Comparison of ENCODE assay signal across 9 mouse cellular contexts in genomic region chr7:25705801-25706251, GRCm38 (mm10). TPM values are rescaled to one million over a fixed set of nuclear protein-coding genes. Genes with fewer than 3 reads are reported as not detected.
A peak's percentile ranks its signal among the peaks of the same experiment; 100 is the strongest.
DNase-seq lines count a peak whose midpoint lies in the region; ATAC-seq and TF ChIP-seq lines count a peak whose summit lies in the region.
"Had no signal": no experiment of that assay in that cellular context is flagged by ENCODE, and none has a peak within 500 bp of the region (broad histone marks: within the 10 kb centered on the region; RNA-seq: fewer than 3 reads in every experiment).

No protein-coding gene starts in this region.

- peaks cover 20% of the 10 kb centered on the region for H3K4me1 ChIP-seq in testis, adult 2 months (ENCODE audit: control insufficient read depth, insufficient read depth, low read length)
- peaks cover 44% of the 10 kb centered on the region for H3K4me1 ChIP-seq in stomach, embryonic 16.5 days (ENCODE audit: control insufficient read depth, insufficient read depth, low read length)
- H3K4me1 ChIP-seq in forebrain, embryonic 12.5 days, result peaks cover 26% of the 10 kb centered on the region

- no peak for TF ChIP-seq CTCF in testis, adult 2 months (IDR thresholded peaks at IDR 0.05; ENCODE audit: control insufficient read depth, insufficient read depth, insufficient replicate concordance, low read depth, low read length)

- no peak overlapping the region for H3K4me3 ChIP-seq in testis, adult 2 months (ENCODE audit: control insufficient read depth, low read depth, low read length)
- no peak overlapping the region for H3K4me3 ChIP-seq in stomach, embryonic 16.5 days (replicated peaks; ENCODE audit: low read length)
- H3K4me3 ChIP-seq in forebrain, embryonic 12.5 days (replicated peaks), result no peak overlapping the region

- H3K9me3 ChIP-seq in stomach, embryonic 16.5 days (replicated peaks; ENCODE audit: control insufficient read depth, low read length), result no peaks in the 10 kb centered on the region
- H3K9me3 ChIP-seq in forebrain, embryonic 12.5 days, result peaks cover 9% of the 10 kb centered on the region

- peak; percentile 44 for DNase-seq in adrenal gland, postnatal 10 days
- no peak for DNase-seq in adrenal gland, postnatal 25 days
- DNase-seq in testis, postnatal 10 days (ENCODE audit: low spot score), result no peak
- DNase-seq in kidney, postnatal 4 days, result peak; percentile 52 to 63
- DNase-seq in cerebellum, adult 11-12 months, result no peak
- DNase-seq: cerebellum, adult 18-20 months had no signal

- peak; percentile 31; the same call in 1 of the 2 replicates for ATAC-seq in stomach, embryonic 16.5 days (ENCODE audit: insufficient read depth, low FRiP score)
- ATAC-seq in forebrain, embryonic 12.5 days (ENCODE audit: low FRiP score), result no peak

- H3K36me3 ChIP-seq in testis, adult 2 months (ENCODE audit: control insufficient read depth, insufficient read depth, low read length), result no peaks in the 10 kb centered on the region
- no peaks in the 10 kb centered on the region for H3K36me3 ChIP-seq in stomach, embryonic 16.5 days (ENCODE audit: control insufficient read depth, insufficient read depth, low read length)
- H3K36me3 ChIP-seq in forebrain, embryonic 12.5 days (replicated peaks), result no peaks in the 10 kb centered on the region

- H3K27ac ChIP-seq in testis, adult 2 months (ENCODE audit: control insufficient read depth, insufficient read depth, low read depth, low read length), result 0 out of 2 replicates have a peak overlapping the region, but pooled peaks have one; percentile 14
- peak overlapping the region; percentile 53 for H3K27ac ChIP-seq in stomach, embryonic 16.5 days (ENCODE audit: low read length)
- no peak overlapping the region for H3K27ac ChIP-seq in forebrain, embryonic 12.5 days

- 44% methylated on average over 6 of the region's 6 CpGs for WGBS in stomach, embryonic 16.5 days
- WGBS in forebrain, embryonic 12.5 days, result 72% methylated on average over 6 of the region's 6 CpGs

- H3K9ac ChIP-seq in stomach, embryonic 16.5 days (ENCODE audit: low read length), result peak overlapping the region; percentile 50; the same call in 1 of the 2 replicates
- no peak overlapping the region for H3K9ac ChIP-seq in forebrain, embryonic 12.5 days

- TF ChIP-seq POLR2A in testis, adult 2 months (IDR thresholded peaks at IDR 0.05; ENCODE audit: control insufficient read depth, low read depth, low read length), result no peak

- H3K4me2 ChIP-seq in stomach, embryonic 16.5 days (ENCODE audit: low read depth, low read length), result no peak overlapping the region; the same call in 1 of the 2 replicates
- no peak overlapping the region for H3K4me2 ChIP-seq in forebrain, embryonic 12.5 days

- no peaks in the 10 kb centered on the region for H3K27me3 ChIP-seq in testis, adult 2 months (ENCODE audit: control insufficient read depth, insufficient read depth, low read length)
- H3K27me3 ChIP-seq in stomach, embryonic 16.5 days (ENCODE audit: control insufficient read depth, insufficient read depth, low read length), result no peaks in the 10 kb centered on the region
- peaks cover 43% of the 10 kb centered on the region for H3K27me3 ChIP-seq in forebrain, embryonic 12.5 days

RNA-seq across cellular contexts. Expression of gene Ccdc97, which starts 13.1 kb away (rescaled TPM):
- total RNA-seq in adrenal gland, postnatal 10 days (2021), result 10 to 100 TPM; 40.4 to 46.1 TPM
- total RNA-seq in adrenal gland, postnatal 25 days (2021), result 54.4 and 61.9 TPM in 2 replicates
- polyA plus RNA-seq in testis, adult 2 months (2012; rRNA removed), result 73.5 and 74.3 TPM in 2 replicates
- 19.6 and 22.5 TPM in 2 replicates for polyA plus RNA-seq in stomach, embryonic 16.5 days (2015; fragmentation: Nextera tagmentation; extraction: Ambion mirVana)
- polyA plus RNA-seq in forebrain, embryonic 12.5 days (2016; fragmentation: Nextera tagmentation; extraction: Ambion mirVana), result 29.0 and 35.7 TPM in 2 replicates

RNA-seq across cellular contexts. Expression of gene Tgfb1, which starts 19.0 kb away (rescaled TPM):
- total RNA-seq in adrenal gland, postnatal 10 days (2021), result 10 to 100 TPM; 48.7 to 49.6 TPM
- 37.0 and 43.7 TPM in 2 replicates for total RNA-seq in adrenal gland, postnatal 25 days (2021)
- polyA plus RNA-seq in testis, adult 2 months (2012; rRNA removed), result 6.8 and 6.9 TPM in 2 replicates
- polyA plus RNA-seq in stomach, embryonic 16.5 days (2015; fragmentation: Nextera tagmentation; extraction: Ambion mirVana), result 1.4 and 2.8 TPM in 2 replicates
- polyA plus RNA-seq in forebrain, embryonic 12.5 days (2016; fragmentation: Nextera tagmentation; extraction: Ambion mirVana), result 1.3 and 1.6 TPM in 2 replicates

RNA-seq across cellular contexts. Expression of gene B9d2, which starts 25.2 kb away (rescaled TPM):
- 10 to 100 TPM; 15.7 to 19.0 TPM for total RNA-seq in adrenal gland, postnatal 10 days (2021)
- 12.7 and 20.3 TPM in 2 replicates for total RNA-seq in adrenal gland, postnatal 25 days (2021)
- 18.6 and 19.4 TPM in 2 replicates for polyA plus RNA-seq in testis, adult 2 months (2012; rRNA removed)
- polyA plus RNA-seq in stomach, embryonic 16.5 days (2015; fragmentation: Nextera tagmentation; extraction: Ambion mirVana), result 21.9 and 24.4 TPM in 2 replicates
- 31.3 and 31.6 TPM in 2 replicates for polyA plus RNA-seq in forebrain, embryonic 12.5 days (2016; fragmentation: Nextera tagmentation; extraction: Ambion mirVana)

RNA-seq across cellular contexts. Expression of gene Tmem91, which starts 30.9 kb away (rescaled TPM):
- total RNA-seq in adrenal gland, postnatal 10 days (2021), result 1 to 10 TPM in 1 of 2 experiments, under 1 TPM in 1; 0.90 to 1.9 TPM
- 2.0 TPM in 1 of 2 replicates, not detected in the other for total RNA-seq in adrenal gland, postnatal 25 days (2021)
- polyA plus RNA-seq in testis, adult 2 months (2012; rRNA removed), result 17.4 and 19.0 TPM in 2 replicates
- polyA plus RNA-seq in stomach, embryonic 16.5 days (2015; fragmentation: Nextera tagmentation; extraction: Ambion mirVana), result 3.4 and 3.5 TPM in 2 replicates
- 3.2 and 4.0 TPM in 2 replicates for polyA plus RNA-seq in forebrain, embryonic 12.5 days (2016; fragmentation: Nextera tagmentation; extraction: Ambion mirVana)

RNA-seq across cellular contexts. Expression of gene Exosc5, which starts 46.9 kb away (rescaled TPM):
- 10 to 100 TPM; 45.3 to 50.6 TPM for total RNA-seq in adrenal gland, postnatal 10 days (2021)
- total RNA-seq in adrenal gland, postnatal 25 days (2021), result 47.6 and 59.4 TPM in 2 replicates
- 466 and 545 TPM in 2 replicates for polyA plus RNA-seq in testis, adult 2 months (2012; rRNA removed)
- polyA plus RNA-seq in stomach, embryonic 16.5 days (2015; fragmentation: Nextera tagmentation; extraction: Ambion mirVana), result 70.0 and 73.0 TPM in 2 replicates
- 49.8 and 51.1 TPM in 2 replicates for polyA plus RNA-seq in forebrain, embryonic 12.5 days (2016; fragmentation: Nextera tagmentation; extraction: Ambion mirVana)

Comparison
In these comparisons a context has a peak if more than half of its experiments do, and no peak if none do; other contexts are left out.
1. DNase-seq: peak in adrenal gland, postnatal 10 days (single experiment) and kidney, postnatal 4 days (2 of 2); none in adrenal gland, postnatal 25 days (single experiment), testis, postnatal 10 days (single experiment) and cerebellum, adult 11-12 months (single experiment).